Mouse (Mus musculus) bone marrow macrophage, adult 2 months (primary cell): ENCODE results near the gene Nol3.

Experiments
- CTCF ChIP-seq: IDR thresholded peaks from 2 replicates; pipeline ENCODE4 v1.5.1; 2012; ENCODE audit warnings: low read depth, mild to moderate bottlenecking, low read length, moderate library complexity
- POLR2A ChIP-seq: IDR thresholded peaks from 2 replicates; pipeline ENCODE4 v1.6.1; 2012; ENCODE audit warnings: mild to moderate bottlenecking, low read depth, low read length, borderline replicate concordance

DNA sequence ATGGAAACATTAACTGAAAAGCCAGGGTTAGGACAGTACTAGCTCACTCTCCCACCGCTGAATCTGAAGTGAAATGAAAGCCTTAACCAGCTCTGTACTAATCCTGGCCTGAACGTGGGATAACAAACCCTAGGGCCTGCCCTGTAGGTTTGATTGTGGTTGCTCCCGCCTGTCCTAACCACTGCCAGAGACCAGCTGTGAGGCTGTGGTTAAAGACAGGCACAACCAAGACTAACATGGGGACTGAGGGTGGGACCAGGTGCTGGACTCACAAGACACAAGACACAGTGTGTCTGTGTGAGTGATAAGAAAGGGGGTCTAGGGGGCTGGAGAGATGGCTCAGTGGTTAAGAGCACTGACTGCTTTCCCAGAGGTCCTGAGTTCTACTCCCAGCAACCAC is 4.6 kb downstream of the Nol3 start:
- TF ChIP-seq CTCF (no peak), POLR2A (no peak)
